Mouse (Mus musculus) cortical plate, adult 2 months (tissue): ENCODE results near the gene Arid1b.

ENCODE experiments used
- CTCF ChIP-seq: fragments of 200-500 bp; IDR thresholded peaks from 2 replicates; pipeline ENCODE4 v1.5.1; 2011; ENCODE audit warnings: mild to moderate bottlenecking, control low read depth, low read length; ENCODE audit not compliant: insufficient read depth; ENCODE audit errors: extremely low read depth
- POLR2A ChIP-seq: fragments of 200-500 bp; IDR thresholded peaks from 2 replicates; pipeline ENCODE4 v1.6.1; 2011; ENCODE audit warnings: mild to moderate bottlenecking, low read length, control low read depth; ENCODE audit not compliant: insufficient read depth; ENCODE audit errors: extremely low read depth

- TF ChIP-seq POLR2A: no peak
- no peak for TF ChIP-seq CTCF
Measured at GRCm38 (mm10) chr17:5097545-5098475, 103.7 kb downstream of the Arid1b start.
